Mouse (Mus musculus) hematopoietic stem cell, adult 5-6 weeks (primary cell): ENCODE data around the gene Fars2. TPM values are rescaled to one million over a fixed set of nuclear protein-coding genes. Genes with fewer than 3 reads are reported as not detected.
A peak's percentile ranks its signal among the peaks of the same experiment; 100 is the strongest.

ENCODE experiments used
- ATAC-seq, 2 experiments: fragments of 125-278 bp in 1 of 2; replicated peaks in 1 of 2; 2 replicates each; pipeline ENCODE4 v1.8.0; 2016 to 2017; ENCODE audit warnings: inconsistent platforms in 2 of 2, mild to moderate bottlenecking in 2 of 2, moderate number of reproducible peaks in 2 of 2, low read depth in 1 of 2, moderate TSS enrichment in 1 of 2; ENCODE audit not compliant: low FRiP score in 2 of 2, poor library complexity in 2 of 2, severe bottlenecking in 2 of 2, insufficient read depth in 1 of 2, low TSS enrichment in 1 of 2
- total RNA-seq: library from RNA; stranded (forward); fragments of 172-1452, 232-1000 nt; gene quantifications from 2 replicates; pipeline ENCODE4 v1.2.3, GENCODE M21; 2017

Gene Fars2
- total RNA-seq, 1 experiment from 2014 or later = 80.1 TPM

DNA sequence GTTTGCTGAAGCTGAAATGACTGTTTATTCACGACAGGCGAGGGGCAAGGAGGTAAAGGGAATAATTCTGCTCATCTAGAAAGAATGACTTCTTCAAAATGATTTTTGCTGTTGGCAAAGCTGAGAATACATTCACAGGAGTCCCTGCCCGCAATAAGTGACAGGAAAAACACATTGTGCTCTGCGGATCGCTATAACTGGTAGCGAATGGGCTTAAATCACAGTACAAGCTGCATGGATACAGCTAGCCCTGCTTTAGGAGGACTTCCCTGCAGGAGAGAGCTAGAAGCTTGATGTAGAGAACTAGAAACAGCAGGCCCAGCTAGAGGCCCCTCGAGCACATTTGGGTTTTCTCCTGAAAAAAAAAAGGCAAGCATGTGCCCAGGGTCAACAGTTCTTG lies 376.6 kb downstream of the Fars2 start:
- no peak for ATAC-seq

DNA sequence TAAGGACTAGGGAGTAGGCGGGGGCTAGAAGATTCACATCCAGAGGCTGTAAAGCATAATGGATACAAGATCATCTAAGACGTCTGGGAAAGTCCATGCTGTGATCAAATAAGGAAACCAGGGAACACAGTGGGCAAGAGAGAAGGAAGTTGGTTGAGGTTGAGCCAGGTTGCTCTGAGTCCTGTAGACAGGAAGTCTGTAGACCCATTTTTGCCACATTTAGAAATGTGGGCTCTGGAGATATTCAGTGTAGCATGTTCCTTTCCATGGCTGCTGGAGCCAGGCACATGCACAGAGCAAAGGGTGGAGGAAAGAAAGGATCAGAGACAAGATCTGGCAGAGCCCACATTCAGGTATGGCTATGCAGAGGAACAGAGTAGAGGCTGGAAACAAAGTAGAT lies 378.8 kb downstream of the Fars2 start:
- ATAC-seq = peak; percentile 62 to 84; a peak in 3 of 4 replicates

DNA sequence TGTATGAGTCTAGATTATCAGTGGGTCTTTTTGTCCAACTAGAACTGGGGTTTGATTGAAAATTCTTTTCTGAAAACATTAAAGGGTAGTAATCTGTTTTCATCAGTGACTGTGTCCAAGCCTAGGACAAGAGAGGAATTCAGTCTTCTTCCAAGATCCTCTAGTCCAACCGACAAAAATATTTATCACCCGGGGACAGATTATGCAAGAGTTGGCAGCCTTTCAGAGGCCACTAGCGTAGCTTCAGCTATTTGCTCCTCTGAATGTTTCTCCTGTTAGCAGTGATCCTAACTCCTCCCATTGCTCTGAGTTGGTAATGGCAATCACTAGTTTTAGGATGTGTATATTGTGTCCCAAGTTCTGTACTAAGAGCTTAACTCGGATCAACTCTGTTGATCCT lies 380.1 kb downstream of the Fars2 start:
- no peak for ATAC-seq

DNA sequence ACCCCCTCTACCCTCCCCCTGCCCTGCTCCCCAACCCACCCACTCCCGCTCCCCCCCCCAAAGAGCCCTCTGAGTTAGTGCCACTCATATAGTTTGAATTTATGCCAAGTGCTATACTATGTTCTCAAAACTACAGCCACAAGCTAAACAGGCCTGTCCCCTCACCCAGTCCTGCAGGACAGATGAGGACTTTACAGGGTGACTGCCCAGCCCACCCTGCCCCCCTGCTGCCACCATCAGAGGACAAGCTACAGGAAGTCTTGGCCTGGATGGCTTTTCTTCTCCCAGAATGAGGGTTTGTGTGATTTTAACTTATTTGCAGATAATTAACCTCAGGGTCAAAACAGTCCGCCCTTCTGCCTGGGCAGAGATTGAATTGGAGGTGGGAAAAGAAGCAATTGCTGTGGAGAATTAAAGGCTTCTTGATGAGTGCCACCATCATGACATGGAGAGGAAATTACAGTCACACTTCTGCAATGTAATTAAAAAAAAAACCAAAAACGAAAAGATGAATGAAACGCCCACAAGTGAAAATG lies 383.2 kb downstream of the Fars2 start:
- no peak for ATAC-seq

DNA sequence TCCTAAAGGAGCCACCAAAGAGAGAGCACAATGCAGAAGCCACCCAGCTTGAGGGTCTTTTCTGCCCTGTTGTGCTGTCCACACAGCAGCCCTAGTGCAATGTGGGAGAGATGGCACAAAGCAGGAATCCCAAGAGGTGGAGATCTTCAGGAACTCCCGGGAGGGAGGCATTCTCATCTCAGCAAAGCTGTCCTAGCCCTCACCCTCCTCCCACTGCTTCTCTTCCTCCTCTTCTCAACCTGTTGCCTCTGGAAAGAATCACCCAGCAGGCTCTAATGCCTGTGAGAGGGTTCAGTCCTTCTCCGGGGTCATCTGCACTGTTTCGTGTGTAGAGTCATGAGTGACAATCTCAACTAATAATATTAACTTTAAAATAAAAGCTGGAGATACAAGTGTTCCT lies 386.3 kb downstream of the Fars2 start:
- ATAC-seq = no peak

DNA sequence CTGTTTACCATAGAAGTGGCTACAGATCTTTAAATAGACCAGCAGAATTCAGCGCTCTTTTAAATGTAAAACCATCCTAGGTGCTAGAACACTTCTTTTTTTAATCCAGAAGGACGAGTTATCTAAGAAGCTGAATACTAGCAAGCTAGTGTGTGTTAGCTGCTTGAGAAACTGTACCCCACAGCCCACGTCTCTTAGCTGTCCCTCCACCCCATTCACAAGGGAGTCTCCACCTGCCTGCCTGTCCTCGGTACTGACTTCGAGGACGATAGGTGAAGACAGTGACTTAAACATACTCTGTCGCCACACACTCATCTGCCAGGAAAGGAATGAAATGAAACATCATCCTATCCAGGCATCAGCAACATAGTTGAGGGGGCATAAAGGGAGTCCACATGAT lies 386.8 kb downstream of the Fars2 start:
- no peak for ATAC-seq

DNA sequence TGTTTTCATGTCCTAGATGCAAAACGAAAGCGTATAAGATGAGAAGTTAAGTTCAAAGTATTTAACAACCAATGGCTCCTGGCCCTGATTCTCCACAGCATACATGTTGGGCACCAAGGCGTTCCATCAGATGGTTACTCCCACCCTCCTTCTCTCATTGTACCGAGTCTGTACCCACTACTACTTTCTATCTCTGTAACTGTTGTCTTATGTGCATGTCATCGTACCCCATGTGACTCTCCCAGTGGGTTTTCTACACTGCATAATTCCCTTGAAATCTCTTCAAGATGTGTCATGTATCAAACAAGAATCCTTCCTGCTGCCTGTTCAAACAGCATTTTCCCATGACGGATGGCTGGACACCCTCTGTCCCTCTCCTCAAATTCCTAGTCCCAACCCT lies 388.5 kb downstream of the Fars2 start:
- ATAC-seq = no peak

DNA sequence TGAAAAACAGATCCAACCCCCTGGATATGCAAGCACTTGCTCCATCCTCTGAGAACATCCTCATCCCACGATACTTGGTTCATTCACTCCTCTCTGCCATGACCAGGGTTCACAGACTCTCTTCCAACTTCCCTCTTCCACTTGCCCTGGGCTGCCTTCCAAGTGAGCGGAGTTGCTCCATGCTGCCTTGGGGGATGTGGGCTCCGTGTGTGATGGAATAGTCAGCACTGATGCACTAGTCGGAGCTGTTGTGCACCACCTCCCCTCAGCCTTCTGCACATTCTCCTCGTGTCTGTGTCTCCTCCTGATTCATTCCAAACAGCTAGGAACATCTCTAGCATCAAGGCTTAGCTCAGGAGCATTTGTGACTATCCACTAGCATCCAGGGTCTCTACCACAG lies 389.1 kb downstream of the Fars2 start:
- ATAC-seq = no peak

DNA sequence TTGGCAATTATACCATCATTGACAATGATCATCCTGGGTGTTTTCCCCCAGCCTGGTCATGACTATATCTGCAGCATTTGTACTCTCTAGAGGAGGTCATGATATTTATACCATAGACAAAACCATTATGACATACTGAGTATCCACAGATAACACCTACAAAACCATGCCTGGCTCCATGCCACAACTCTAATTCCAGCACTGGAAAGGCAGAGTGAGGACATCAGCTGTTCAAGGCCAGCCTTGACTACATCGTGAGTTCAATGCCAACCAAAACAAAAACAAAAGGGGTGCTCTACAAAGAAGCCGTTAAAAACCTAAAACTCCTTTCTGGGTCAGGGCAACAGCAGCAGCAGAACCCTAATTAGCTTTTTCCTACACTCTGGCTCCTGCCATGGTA lies 392.9 kb downstream of the Fars2 start:
- ATAC-seq = no peak

DNA sequence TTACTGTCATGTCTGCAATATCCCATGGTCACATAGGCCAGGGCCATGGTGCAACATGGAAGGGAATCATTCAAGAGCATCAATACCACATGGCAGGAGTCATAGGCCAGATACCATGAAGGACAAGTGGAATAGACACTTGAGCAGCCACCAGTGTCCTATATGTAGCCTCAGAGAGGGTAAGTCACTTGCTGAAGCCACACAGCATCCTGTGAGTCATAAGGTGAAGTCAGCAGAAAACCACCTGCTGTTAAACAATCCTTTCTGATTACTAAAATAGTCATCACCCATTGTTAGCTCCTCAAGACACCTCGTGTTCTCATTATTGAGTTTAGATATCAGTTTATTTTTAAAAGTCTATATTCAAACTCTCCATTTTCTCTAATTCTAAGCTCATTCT lies 395.9 kb downstream of the Fars2 start:
- ATAC-seq = no peak

DNA sequence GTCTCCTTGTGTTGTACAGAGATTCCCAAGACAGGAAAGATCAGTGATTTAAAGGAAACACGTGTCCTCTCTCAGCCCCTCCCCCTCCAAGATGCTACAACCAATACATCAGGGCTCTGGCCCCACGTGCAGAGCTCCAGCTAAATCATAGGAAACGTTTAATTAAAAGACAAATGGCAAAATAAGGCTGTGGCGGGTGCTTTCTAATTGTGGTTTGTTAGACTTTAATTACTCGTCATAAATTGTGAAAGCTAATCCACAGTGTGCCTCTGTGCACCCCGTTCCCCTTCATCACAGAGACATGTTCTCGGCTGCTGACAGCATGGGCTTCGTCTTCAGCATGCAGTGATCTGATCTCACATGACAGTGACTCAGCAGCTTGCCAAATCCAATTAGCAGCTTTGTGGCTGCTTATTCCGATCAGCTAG lies 400.9 kb downstream of the Fars2 start:
- ATAC-seq = no peak

DNA sequence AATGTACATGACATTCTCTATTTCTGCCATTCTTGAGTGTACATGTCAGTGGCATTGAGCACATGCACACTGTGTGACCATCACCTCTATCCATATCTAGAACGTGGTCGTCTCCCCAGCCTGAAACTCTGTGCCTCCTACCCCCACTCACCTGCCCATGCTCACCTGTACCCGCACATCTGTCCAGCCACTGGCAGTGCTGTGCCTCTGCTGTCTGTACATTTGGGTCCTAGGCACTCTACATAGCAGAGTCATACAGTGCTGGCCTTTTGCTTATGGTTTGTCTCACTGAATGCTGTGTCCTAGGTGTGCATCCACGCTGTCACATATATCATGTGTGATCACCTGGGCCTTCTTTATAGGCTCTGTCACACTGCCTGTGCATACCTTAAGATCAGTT lies 410.5 kb downstream of the Fars2 start:
- no peak for ATAC-seq

DNA sequence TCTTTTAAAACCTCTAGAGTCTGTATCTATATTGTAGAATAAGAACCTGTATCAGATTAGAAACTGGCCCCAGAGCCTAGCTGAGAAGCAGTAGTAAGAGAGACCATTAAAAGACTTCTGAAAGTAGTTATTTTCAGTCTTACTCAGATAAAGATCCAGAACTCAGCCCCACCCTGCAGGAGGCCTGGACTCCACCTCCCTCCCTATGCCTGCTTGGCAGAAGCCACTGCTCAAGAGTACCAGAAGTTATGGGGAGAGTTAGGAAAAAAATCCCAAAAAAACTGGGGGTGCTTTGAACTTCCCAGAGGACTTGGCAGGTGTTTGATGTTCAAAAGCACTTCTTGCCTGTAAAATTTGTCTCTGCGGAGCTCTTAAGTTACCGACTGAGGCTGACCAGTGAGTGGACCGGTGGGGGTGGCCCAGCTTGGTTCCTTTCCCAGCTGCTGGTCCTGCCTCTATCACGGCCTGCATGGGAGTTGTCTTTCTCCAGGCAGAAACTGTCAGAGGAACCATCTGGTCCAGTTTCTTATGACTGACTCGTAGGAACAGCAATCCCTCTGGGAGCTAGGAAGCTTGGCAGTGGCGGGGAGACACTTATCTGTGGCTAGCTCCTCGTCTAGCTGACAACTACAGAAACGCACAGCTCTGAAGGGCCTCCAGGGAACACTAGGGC lies 411.1 kb downstream of the Fars2 start:
- no peak for ATAC-seq

DNA sequence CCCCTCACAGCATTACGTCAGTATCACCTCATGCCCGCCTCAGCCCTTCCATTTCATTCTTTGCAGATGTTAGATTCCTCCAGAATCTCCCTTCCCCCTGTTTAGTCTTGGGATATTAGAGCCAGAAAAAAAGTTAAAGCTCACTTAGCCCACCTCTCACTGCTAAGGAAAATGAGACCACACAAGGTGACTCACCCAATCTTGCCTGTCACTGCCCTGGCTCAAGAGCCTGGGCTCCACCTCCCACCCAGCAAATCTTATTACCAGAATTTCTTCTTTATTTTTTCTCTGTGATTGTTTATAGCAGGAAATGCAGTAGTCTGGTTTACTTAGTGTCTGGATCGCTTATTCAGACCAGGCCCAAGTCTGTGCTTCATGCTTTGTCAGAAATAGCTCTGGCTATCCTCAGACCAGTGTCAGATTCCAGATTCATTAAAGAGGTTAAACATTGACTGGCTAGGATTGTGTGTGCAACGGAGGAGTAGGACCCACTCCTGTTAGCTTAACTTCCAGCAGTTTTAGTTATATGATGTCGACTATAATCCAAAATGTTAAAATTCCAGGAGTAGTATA lies 412.3 kb downstream of the Fars2 start:
- no peak for ATAC-seq

DNA sequence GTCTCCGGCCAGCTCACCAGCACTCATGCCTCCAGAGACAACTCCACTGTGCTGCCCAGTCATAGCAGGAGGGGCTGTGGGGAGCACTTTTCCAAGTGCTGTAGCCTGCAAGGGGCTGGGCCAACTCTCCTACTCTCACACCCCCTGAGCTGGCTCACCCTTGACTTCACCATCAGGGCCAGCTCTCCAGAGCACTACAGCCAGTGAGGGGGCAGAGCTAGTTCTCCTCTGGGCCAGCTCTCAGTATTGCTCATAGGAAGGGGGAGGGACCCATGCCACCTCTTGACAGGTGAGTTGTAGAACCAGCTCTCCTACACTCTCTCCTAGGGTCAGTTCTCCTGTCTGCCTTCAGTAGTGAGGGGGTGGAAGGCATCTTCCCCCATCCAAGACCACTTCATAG lies 413.6 kb downstream of the Fars2 start:
- ATAC-seq = no peak

DNA sequence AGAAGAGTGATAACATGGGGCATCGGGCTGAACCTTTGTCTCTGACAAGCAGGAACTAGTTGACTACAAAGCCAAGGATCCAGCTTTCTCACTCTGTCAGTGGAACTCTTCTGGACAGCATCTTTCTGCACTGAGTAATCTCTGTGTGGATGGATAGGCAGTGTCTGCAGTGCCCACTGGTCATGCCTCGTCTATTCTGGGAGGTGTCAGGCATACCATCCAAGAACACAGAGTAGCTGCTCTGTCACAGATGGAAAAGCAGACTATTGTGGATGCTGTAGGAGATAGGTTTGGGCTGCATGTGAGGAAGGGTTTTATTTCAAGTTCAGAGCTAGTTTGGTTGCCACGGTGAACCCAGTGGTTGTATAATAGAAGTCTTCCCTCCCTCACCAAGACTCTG lies 414.7 kb downstream of the Fars2 start:
- ATAC-seq = no peak

DNA sequence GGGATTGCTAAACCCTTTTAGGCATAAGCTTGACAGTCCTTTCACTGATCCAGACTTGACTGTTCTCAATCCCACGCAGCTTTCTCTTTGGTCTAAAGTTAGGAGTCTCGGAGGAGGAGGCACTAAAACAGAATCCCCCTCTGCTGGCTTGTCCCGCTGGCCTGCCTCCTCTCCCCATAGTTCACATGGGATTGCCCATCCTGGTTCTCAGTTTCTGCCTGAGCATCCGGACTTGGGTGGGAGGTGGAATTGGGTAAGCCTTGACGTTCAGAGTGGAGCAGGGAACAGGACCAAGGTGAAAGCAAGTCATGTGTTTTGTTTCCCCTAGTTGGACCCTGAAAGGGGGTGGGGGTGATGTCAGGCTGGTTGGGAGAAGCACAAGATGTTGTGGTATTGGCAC lies 415.9 kb downstream of the Fars2 start:
- ATAC-seq = no peak

DNA sequence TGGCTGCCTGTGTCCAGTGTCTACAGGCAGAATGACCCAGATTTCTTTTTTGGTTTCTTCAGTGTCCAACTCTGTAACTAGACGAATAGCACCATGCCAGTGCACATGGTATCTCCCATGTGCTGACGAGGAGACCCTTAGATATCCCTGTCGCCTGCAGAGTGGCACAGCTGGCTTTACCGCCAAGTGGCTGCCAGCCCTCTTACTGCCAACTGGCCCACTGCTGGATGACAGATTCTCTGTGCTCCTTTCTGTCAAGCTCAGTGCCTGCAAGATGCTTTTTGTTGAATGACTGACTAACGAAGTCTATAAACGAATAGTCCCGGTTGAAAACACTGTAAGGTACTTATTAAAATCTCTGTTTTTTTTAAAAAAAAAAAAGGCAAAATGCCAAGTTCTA lies 416.3 kb downstream of the Fars2 start:
- no peak for ATAC-seq

DNA sequence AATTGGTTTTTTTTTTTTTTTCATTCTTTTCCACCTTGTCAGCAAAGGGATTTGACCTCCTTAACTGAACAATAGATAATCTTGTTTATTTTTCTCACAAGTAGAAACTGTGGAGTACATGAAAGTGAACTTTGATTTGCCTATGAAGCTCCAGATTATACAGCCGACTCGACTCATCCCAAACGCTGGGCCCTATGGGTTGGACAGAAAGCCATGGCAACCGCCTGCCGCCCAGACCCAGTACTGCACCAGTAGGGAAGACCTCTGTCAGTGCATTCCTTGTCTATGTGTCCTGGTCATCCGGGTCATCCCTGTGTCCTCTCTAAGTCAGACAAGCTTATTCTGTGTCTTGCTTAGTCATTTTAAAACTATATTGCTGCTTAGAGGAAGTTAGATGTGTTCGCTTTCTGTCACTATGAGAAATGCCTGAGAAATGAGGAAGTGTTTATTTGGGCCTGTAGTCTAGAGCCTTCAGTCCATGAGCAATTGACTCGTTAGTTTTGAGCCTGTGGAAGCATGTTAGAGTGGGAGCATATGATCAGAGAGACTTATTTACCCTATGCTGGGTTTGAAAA lies 416.8 kb downstream of the Fars2 start:
- ATAC-seq = no peak
